Mouse (Mus musculus) neural tube, embryonic 12.5 days (tissue): ENCODE results near the gene Birc5. TPM values are rescaled to one million over a fixed set of nuclear protein-coding genes. Genes with fewer than 3 reads are reported as not detected.
"Not testable (repeated sequence)": the region's sequence is repeated elsewhere in the genome, so short reads cannot be mapped to it uniquely, and the experiment has no call there.

ENCODE experiments used
- ATAC-seq: fragments of 200-750 bp; cut with Nextera tagmentation; 2 replicates; pipeline ENCODE4 v1.8.0; 2017; ENCODE audit warnings: low read depth, mild to moderate bottlenecking, moderate TSS enrichment, moderate library complexity; ENCODE audit not compliant: low FRiP score
- H3K27ac ChIP-seq: fragments of 300-500 bp; sonication (generic); 2 replicates; pipeline ENCODE4 v1.5.1; 2016
- H3K27me3 ChIP-seq: fragments of 300-500 bp; sonication (generic); replicated peaks from 2 replicates; pipeline ENCODE4 v1.6.1; 2016; ENCODE audit warnings: mild to moderate bottlenecking
- H3K36me3 ChIP-seq: fragments of 300-500 bp; sonication (generic); 2 replicates; pipeline ENCODE4 v1.6.1; 2016; ENCODE audit warnings: mild to moderate bottlenecking
- H3K4me1 ChIP-seq: fragments of 300-500 bp; sonication (generic); 2 replicates; pipeline ENCODE4 v1.6.1; 2016
- H3K4me2 ChIP-seq: fragments of 300-500 bp; sonication (generic); replicated peaks from 2 replicates; pipeline ENCODE4 v1.6.1; 2016; ENCODE audit warnings: mild to moderate bottlenecking
- H3K4me3 ChIP-seq: fragments of 300-500 bp; sonication (generic); 2 replicates; pipeline ENCODE4 v1.5.1; 2016
- H3K9ac ChIP-seq: fragments of 300-500 bp; sonication (generic); 2 replicates; pipeline ENCODE4 v1.6.1; 2016; ENCODE audit warnings: mild to moderate bottlenecking
- H3K9me3 ChIP-seq: fragments of 300-500 bp; sonication (generic); 2 replicates; pipeline ENCODE4 v1.6.1; 2016; ENCODE audit warnings: mild to moderate bottlenecking
- WGBS: fragments of 180-500 bp; shearing (Covaris S2); methylation state at CpG from one replicate; pipeline ENCODE4 v1.1.7; 2016; 5-methylcytosine and 5-hydroxymethylcytosine counted together
- polyA plus RNA-seq: library from polyadenylated mRNA; unstranded; fragments of >200 nt; fragmentation: Nextera tagmentation; extraction: Ambion mirVana; gene quantifications from 2 replicates; pipeline ENCODE4 v1.2.1, GENCODE M21; 2016

Birc5 gene
- polyA plus RNA-seq: 168 and 183 TPM in 2 replicates

- 0% methylated on average over 51 of the region's 51 CpGs for WGBS
- Histone ChIP-seq H3K9me3 (no peaks in the 10 kb centered on the region), H3K4me3 (peak within 1 kb of the TSS; percentile 61), H3K4me1 (peaks cover 25% of the 10 kb centered on the region), H3K27ac (peak within 1 kb of the TSS; percentile 91), H3K36me3 (peaks cover 18% of the 10 kb centered on the region), H3K27me3 (no peaks in the 10 kb centered on the region), H3K9ac (peak within 1 kb of the TSS; percentile 77), H3K4me2 (peak within 1 kb of the TSS; percentile 91)
- ATAC-seq: peak; percentile 93
Measured at GRCm38 (mm10) chr11:117848985-117849671, at the start of gene Birc5. Gene Birc5 (plus strand): TSS chr11:117849251.

- Histone ChIP-seq H3K4me3 (no peak overlapping the region), H3K9ac (no peak overlapping the region), H3K9me3 (no peaks in the 10 kb centered on the region), H3K4me2 (no peak overlapping the region), H3K27ac (no peak overlapping the region), H3K36me3 (no peaks in the 10 kb centered on the region), H3K27me3 (no peaks in the 10 kb centered on the region), H3K4me1 (0 out of 2 replicates have a peak, but pooled peaks cover 8% of the 10 kb centered on the region)
- no peak for ATAC-seq
- 90% methylated on average over 7 of the region's 7 CpGs for WGBS
Measured at GRCm38 (mm10) chr11:117800038-117800437, 49.0 kb upstream of the Birc5 start.

DNA sequence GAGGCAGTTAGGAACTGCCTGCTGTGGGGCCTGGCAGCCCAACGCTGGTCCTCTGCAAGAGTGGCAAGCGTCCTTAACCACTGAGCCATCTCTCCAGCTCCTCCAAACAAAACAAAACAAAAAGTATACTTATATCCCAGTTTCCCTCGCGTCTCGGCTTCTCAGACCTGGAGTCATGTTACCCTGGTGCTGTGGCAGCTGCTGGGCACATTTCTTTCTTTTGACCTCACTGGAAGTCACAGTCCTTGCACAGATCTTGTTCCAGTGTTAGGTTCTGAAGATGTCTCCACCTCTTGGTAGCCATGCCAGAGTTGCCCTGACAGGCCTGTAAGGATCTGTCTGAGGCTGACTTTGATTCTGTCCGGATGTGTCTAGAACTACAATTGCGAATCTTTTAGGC lies 47.4 kb upstream of the Birc5 start:
- 77% methylated on average over 7 of the region's 7 CpGs for WGBS

GRCm38 (mm10) chr11:117803166-117803688 lies 45.8 kb upstream of the Birc5 start:
- no peak for ATAC-seq
- Histone ChIP-seq H3K9ac (no peak overlapping the region), H3K4me3 (no peak overlapping the region), H3K27ac (no peak overlapping the region), H3K9me3 (no peaks in the 10 kb centered on the region), H3K4me2 (no peak overlapping the region), H3K27me3 (no peaks in the 10 kb centered on the region), H3K4me1 (0 out of 2 replicates have a peak, but pooled peaks cover 2% of the 10 kb centered on the region), H3K36me3 (no peaks in the 10 kb centered on the region)
- WGBS: 98% methylated on average over 3 of the region's 3 CpGs

More for the DNA sequence above, 47.4 kb upstream of the Birc5 start:
- H3K27ac ChIP-seq: no peak overlapping the region
- no peaks in the 10 kb centered on the region for H3K27me3 ChIP-seq
- no peak overlapping the region for H3K9ac ChIP-seq
- ATAC-seq: no peak
- no peak overlapping the region for H3K4me3 ChIP-seq
- no peaks in the 10 kb centered on the region for H3K9me3 ChIP-seq
- no peaks in the 10 kb centered on the region for H3K36me3 ChIP-seq
- no peak overlapping the region for H3K4me2 ChIP-seq
- 0 out of 2 replicates have a peak, but pooled peaks cover 8% of the 10 kb centered on the region for H3K4me1 ChIP-seq

DNA sequence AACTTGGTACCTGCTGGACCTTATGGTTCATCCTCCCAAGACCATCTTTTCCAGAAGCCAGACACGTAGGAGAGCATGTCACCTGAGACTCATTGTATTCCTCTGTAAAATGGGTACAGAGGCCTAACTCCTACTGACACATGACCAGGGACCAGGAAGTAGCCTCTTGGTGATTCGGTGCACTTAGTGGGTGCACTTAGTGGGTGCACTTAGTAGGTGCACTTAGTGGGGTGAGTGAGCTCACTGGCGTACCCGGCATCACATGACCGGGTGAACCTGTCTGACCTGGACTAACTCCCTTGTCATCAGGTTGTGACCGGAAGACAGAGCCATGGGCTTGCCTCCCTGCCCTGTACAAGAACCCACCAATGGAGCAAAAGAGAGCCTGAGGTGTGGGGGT lies 42.3 kb upstream of the Birc5 start:
- Histone ChIP-seq H3K36me3 (no peaks in the 10 kb centered on the region), H3K4me1 (peaks cover 18% of the 10 kb centered on the region), H3K27ac (no peak overlapping the region), H3K27me3 (peaks cover 9% of the 10 kb centered on the region; the same call in 1 of the 2 replicates), H3K4me2 (no peak overlapping the region), H3K9me3 (no peaks in the 10 kb centered on the region), H3K9ac (no peak overlapping the region), H3K4me3 (no peak overlapping the region)
- no peak for ATAC-seq
- WGBS: 94% methylated on average over 6 of the region's 6 CpGs

DNA sequence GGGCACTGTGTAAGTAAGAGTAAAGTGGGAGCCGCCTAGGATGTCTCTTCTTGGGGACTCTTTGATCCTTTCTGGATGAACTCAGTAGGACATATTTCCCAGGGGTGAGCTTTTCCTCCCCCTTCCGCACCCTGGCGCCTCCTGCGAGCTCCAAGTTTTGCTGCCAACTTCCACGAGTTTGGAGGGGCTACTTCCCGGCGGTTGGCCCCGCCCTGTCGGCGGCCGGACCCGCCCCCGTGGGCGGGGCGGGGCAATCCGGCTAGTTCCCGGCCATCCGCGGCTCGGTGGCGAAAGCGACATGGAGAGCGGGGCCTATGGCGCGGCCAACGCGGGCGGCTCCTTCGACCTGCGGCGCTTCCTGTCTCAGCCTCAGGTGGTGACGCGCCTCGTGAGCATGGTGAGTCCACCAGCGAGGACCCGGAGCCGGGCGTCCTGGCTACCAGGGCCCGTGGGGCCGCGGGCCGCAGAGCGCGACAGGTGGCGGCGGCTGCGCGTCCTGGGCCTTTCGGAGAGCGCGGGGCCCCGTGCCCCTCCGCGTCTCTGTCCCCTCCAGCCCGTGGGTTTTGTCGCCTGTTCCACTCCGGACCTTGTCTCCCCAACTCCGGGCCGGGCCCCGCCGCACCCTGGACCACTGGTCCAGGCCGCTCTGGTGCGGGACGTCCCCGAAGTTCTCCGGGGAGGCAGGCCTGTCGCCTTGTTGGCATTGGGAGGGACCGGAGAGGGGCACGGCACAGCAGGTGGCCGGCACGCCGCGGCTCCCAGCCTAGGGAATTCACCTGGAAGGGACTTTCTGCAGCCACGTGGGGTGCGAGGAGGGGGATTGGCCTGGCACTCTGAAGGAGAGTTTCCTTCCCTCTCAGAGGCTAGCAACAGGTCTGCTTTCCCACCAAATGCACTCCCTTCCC lies 39.4 kb upstream of the Birc5 start, which contains the start of the genes Gm20708 and Syngr2:
Gm20708 (plus strand) TSS at position 262 of the 905 bp plus-strand sequence.
Syngr2 (plus strand) TSS at position 262 of the 905 bp plus-strand sequence.
- H3K9ac ChIP-seq: peak within 1 kb of the TSS; percentile 54
- H3K36me3 ChIP-seq: peaks cover 14% of the 10 kb centered on the region; the same call in 1 of the 2 replicates
- no peak within 1 kb of the TSS for H3K27ac ChIP-seq
- WGBS: under 1% methylated on average over 75 of the region's 75 CpGs
- H3K27me3 ChIP-seq: peaks cover 9% of the 10 kb centered on the region; the same call in 1 of the 2 replicates
- H3K4me1 ChIP-seq: peaks cover 18% of the 10 kb centered on the region
- ATAC-seq: peak; percentile 68; the same call in 1 of the 2 replicates
- H3K4me2 ChIP-seq: peak within 1 kb of the TSS; percentile 98
- no peaks in the 10 kb centered on the region for H3K9me3 ChIP-seq
- peak within 1 kb of the TSS; percentile 66 for H3K4me3 ChIP-seq

GRCm38 (mm10) chr11:117810401-117811046 lies 38.5 kb upstream of the Birc5 start:
- Histone ChIP-seq H3K9me3 (no peaks in the 10 kb centered on the region), H3K36me3 (peaks cover 22% of the 10 kb centered on the region), H3K4me2 (peak overlapping the region; percentile 98), H3K9ac (peak overlapping the region; percentile 54), H3K4me1 (peaks cover 18% of the 10 kb centered on the region), H3K27me3 (peaks cover 9% of the 10 kb centered on the region; the same call in 1 of the 2 replicates), H3K27ac (no peak overlapping the region), H3K4me3 (peak overlapping the region; percentile 66)
- under 1% methylated on average over 21 of the region's 21 CpGs for WGBS
- peak; percentile 84 for ATAC-seq

DNA sequence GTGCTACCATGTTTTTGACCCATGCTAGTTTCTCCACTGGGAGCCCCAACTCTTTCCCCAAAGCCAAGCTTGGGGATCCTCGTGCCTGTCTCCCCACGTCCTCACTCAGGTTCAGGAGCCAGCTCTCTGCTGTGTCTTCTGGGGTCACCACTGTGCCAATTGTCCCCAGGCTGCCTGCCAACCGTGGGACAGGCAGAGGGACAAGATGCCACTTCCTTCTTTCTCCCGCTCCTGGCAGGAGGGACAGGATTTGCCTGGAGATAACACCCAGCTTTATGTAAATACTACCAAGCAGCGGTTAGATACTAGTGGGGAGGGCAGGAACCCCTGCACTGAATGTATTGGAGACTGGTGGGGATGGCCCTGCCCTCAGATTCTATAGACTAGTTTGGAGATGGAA lies 35.2 kb upstream of the Birc5 start:
- no peak overlapping the region for H3K9ac ChIP-seq

GRCm38 (mm10) chr11:117814704-117815366 lies 34.2 kb upstream of the Birc5 start:
- H3K9me3 ChIP-seq: no peaks in the 10 kb centered on the region
- no peak overlapping the region for H3K4me2 ChIP-seq
- no peak overlapping the region for H3K4me3 ChIP-seq
- peaks cover 33% of the 10 kb centered on the region for H3K36me3 ChIP-seq
- WGBS: 97% methylated on average over 6 of the region's 6 CpGs
- H3K9ac ChIP-seq: no peak overlapping the region
- ATAC-seq: no peak
- no peak overlapping the region for H3K27ac ChIP-seq
- H3K27me3 ChIP-seq: peaks cover 4% of the 10 kb centered on the region; the same call in 1 of the 2 replicates
- peaks cover 21% of the 10 kb centered on the region for H3K4me1 ChIP-seq

More for the DNA sequence above, 35.2 kb upstream of the Birc5 start:
- WGBS: 86% methylated on average over 5 of the region's 5 CpGs
- Histone ChIP-seq H3K36me3 (peaks cover 33% of the 10 kb centered on the region), H3K4me3 (no peak overlapping the region), H3K4me2 (no peak overlapping the region), H3K27ac (no peak overlapping the region), H3K27me3 (peaks cover 9% of the 10 kb centered on the region; the same call in 1 of the 2 replicates), H3K9me3 (no peaks in the 10 kb centered on the region), H3K4me1 (peaks cover 18% of the 10 kb centered on the region)
- ATAC-seq: no peak

DNA sequence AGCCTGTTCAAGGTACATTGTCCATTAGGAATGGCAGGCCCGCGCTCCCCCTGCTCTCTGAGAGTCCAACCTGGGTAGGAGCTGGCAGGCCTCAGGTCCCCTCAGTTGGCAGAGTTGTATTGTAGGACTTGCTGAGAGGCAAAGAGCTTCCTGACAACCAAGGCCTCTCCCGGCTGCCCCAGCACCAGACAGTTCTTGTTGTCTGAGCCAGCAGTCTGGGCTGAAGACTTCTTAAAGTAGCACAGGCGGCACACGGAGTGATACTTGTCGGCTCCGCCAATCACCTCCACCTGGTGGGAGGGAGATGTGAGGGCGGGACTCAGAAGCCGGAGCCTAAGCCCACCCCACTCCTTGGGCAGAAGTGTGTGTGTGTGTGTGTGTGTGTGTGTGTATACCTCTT lies 33.2 kb upstream of the Birc5 start:
- not testable (repeated sequence) for H3K27ac ChIP-seq, H3K4me2 ChIP-seq, ATAC-seq, H3K9ac ChIP-seq, H3K9me3 ChIP-seq, H3K27me3 ChIP-seq, H3K4me3 ChIP-seq
- H3K36me3 ChIP-seq: peaks cover 38% of the 10 kb centered on the region
- peaks cover 11% of the 10 kb centered on the region for H3K4me1 ChIP-seq
- 87% methylated on average over 9 of the region's 9 CpGs for WGBS

DNA sequence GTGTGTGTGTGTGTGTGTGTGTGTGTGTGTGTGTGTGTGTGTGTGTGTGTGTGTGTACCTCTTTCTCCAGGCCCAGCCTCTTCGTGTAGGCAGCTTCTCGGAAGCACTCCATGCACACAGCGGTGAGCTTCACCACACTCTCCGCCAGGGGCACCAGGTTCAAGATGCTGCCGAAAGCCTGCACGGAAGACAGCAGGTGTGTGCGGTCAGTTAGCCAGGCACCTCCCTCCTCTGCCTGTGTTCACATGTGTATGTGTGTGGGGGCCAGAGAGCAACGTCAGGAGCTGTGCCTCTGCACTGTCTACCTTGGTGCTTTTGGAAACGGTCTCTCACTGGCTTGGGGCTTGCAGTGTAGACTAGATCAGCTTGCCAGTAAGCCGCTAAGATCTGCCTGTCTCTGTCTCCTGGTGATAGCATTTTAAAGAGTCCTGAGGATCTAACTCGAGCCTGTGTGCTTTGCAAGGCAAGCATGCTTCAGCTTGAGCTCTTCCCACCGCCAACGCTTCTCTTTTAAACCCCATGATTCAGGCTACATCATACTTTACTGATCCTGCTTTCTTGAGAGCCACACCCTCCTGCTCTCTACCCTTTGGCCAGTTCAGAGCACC lies 32.6 kb upstream of the Birc5 start:
- H3K4me3 ChIP-seq: no peak overlapping the region
- no peak for ATAC-seq
- no peaks in the 10 kb centered on the region for H3K9me3 ChIP-seq
- H3K4me2 ChIP-seq: no peak overlapping the region
- no peak overlapping the region for H3K27ac ChIP-seq
- H3K36me3 ChIP-seq: peaks cover 43% of the 10 kb centered on the region
- no peak overlapping the region for H3K9ac ChIP-seq
- peaks cover 9% of the 10 kb centered on the region for H3K4me1 ChIP-seq
- 91% methylated on average over 13 of the region's 13 CpGs for WGBS
- H3K27me3 ChIP-seq: no peaks in the 10 kb centered on the region
